Mouse (Mus musculus): ENCODE data around the gene Olfr544. TPM values are rescaled to one million over a fixed set of nuclear protein-coding genes. Genes with fewer than 3 reads are reported as not detected.

Olfr544 gene
- total RNA-seq, 2 experiments from 2014 or later, result not detected

Other genes with a start within 250 kb of the Olfr544 start
- gene Rhog, start 232.3 kb downstream of the Olfr544 start, total RNA-seq (2021), result 10 to 100 TPM; 13.8 to 14.5 TPM
- 10 to 100 TPM; 71.5 to 73.3 TPM for gene Stim1, start 220.5 kb downstream of the Olfr544 start, total RNA-seq (2021)
- gene Rrm1, start 46.6 kb downstream of the Olfr544 start, total RNA-seq (2021), result 10 to 100 TPM; 14.5 TPM
- gene Olfr543, start 6.6 kb downstream of the Olfr544 start, total RNA-seq (2021), result not detected
- not detected for gene Olfr545, start 11.3 kb upstream of the Olfr544 start, total RNA-seq (2021)
- not detected for gene Olfr547, start 46.4 kb upstream of the Olfr544 start, total RNA-seq (2021)
- not detected for gene Olfr548-ps1, start 52.6 kb upstream of the Olfr544 start, total RNA-seq (2021)
- gene Olfr549, start 61.6 kb upstream of the Olfr544 start, total RNA-seq (2021), result not detected
- gene Trim21, start 77.2 kb upstream of the Olfr544 start, total RNA-seq (2021), result 1 to 10 TPM; 1.8 to 2.9 TPM
- under 1 TPM; 0.24 to 0.51 TPM for gene Olfr550, start 83.1 kb upstream of the Olfr544 start, total RNA-seq (2021)
- gene Olfr551, start 103.6 kb upstream of the Olfr544 start, total RNA-seq (2021), result not detected
- not detected for gene Olfr552, start 109.5 kb upstream of the Olfr544 start, total RNA-seq (2021)
- not detected for gene Olfr553, start 129.9 kb upstream of the Olfr544 start, total RNA-seq (2021)
- not detected for gene Olfr554, start 150.1 kb upstream of the Olfr544 start, total RNA-seq (2021)
- gene Olfr555, start 170.5 kb upstream of the Olfr544 start, total RNA-seq (2021), result not detected
- gene Olfr556, start 176.6 kb upstream of the Olfr544 start, total RNA-seq (2021), result not detected
- 1 to 10 TPM; 4.9 to 5.4 TPM for gene Trim68, start 199.0 kb upstream of the Olfr544 start, total RNA-seq (2021)
- gene Olfr557, start 207.6 kb upstream of the Olfr544 start, total RNA-seq (2021), result not detected
- under 1 TPM; 0.15 to 0.32 TPM for gene Olfr558, start 213.9 kb upstream of the Olfr544 start, total RNA-seq (2021)
- gene Olfr33, start 230.8 kb upstream of the Olfr544 start, total RNA-seq (2021), result not detected
- gene Olfr559, start 239.2 kb upstream of the Olfr544 start, total RNA-seq (2021), result not detected